Mouse (Mus musculus) layer of hippocampus, postnatal 14 days (tissue): ENCODE measurements around the gene Lcn11. TPM values are rescaled to one million over a fixed set of nuclear protein-coding genes. Genes with fewer than 3 reads are reported as not detected.
"Not testable (repeated sequence)": the region's sequence is repeated elsewhere in the genome, so short reads cannot be mapped to it uniquely, and the experiment has no call there.

Experiments
- DNase-seq, 2 experiments: peaks; one replicate each; pipeline ENCODE4 v3.0.0; 2021 to 2022; ENCODE audit warnings: low spot score in 2 of 2, mixed read lengths in 1 of 2
- long read RNA-seq, 2 experiments: library from polyadenylated mRNA; stranded (forward); transcript quantifications; one replicate each; pipeline ENCODE4 v2.0.0; 2021
- total RNA-seq, 2 experiments: library from RNA; stranded (reverse); gene quantifications; 2 replicates each; pipeline ENCODE4 v1.2.3; 2021

The Lcn11 gene
- not detected for total RNA-seq
- long read RNA-seq, experiment 1 = 0 reads
- long read RNA-seq, experiment 2 = 0 reads

- no peak for DNase-seq
These were observed at the start of gene Lcn11 for GRCm38 (mm10) chr2:25776717-25777116. TSS of gene Lcn11 (plus strand) at chr2:25777017.

GRCm38 (mm10) chr2:25733199-25733930 is 43.5 kb upstream of the Lcn11 start:
- DNase-seq = no peak

- not testable (repeated sequence) for DNase-seq
These were observed 40.1 kb upstream of the Lcn11 start, which contains the start of gene Obp2b for GRCm38 (mm10) chr2:25736709-25737108. TSS of gene Obp2b (plus strand) at chr2:25737009.

GRCm38 (mm10) chr2:25741671-25742070 is 35.1 kb upstream of the Lcn11 start:
- no peak for DNase-seq

GRCm38 (mm10) chr2:25754201-25754600 is 22.6 kb upstream of the Lcn11 start:
- no peak for DNase-seq

GRCm38 (mm10) chr2:25758064-25758625 is 18.7 kb upstream of the Lcn11 start:
- no peak for DNase-seq

- no peak for DNase-seq
These were observed 11.5 kb upstream of the Lcn11 start, which contains the start of gene Lcn3 for GRCm38 (mm10) chr2:25765269-25765668. TSS of gene Lcn3 (plus strand) at chr2:25765569.

- DNase-seq = no peak
These were observed 9.1 kb upstream of the Lcn11 start for GRCm38 (mm10) chr2:25767764-25768163.

GRCm38 (mm10) chr2:25773507-25773906 is 3.3 kb upstream of the Lcn11 start:
- no peak for DNase-seq

GRCm38 (mm10) chr2:25774640-25775039 is 2.2 kb upstream of the Lcn11 start:
- no peak for DNase-seq

GRCm38 (mm10) chr2:25775991-25776390 is 826 bp upstream of the Lcn11 start:
- no peak for DNase-seq

- no peak for DNase-seq
These were observed 2.3 kb downstream of the Lcn11 start for GRCm38 (mm10) chr2:25779076-25779475.

- no peak for DNase-seq
These were observed 4.1 kb downstream of the Lcn11 start for GRCm38 (mm10) chr2:25780921-25781320.

- no peak for DNase-seq
These were observed 5.1 kb downstream of the Lcn11 start, which contains the start of gene Gm13539 for GRCm38 (mm10) chr2:25781957-25782356. TSS of gene Gm13539 (plus strand) at chr2:25782257.

- no peak for DNase-seq
These were observed 8.9 kb downstream of the Lcn11 start for GRCm38 (mm10) chr2:25785573-25786322.

GRCm38 (mm10) chr2:25789092-25789491 is 12.3 kb downstream of the Lcn11 start:
- DNase-seq = no peak

- DNase-seq = no peak
These were observed 20.8 kb downstream of the Lcn11 start for GRCm38 (mm10) chr2:25797635-25798034.

GRCm38 (mm10) chr2:25798065-25798464 is 21.2 kb downstream of the Lcn11 start:
- DNase-seq = no peak

- DNase-seq = no peak
These were observed 34.9 kb downstream of the Lcn11 start for GRCm38 (mm10) chr2:25811711-25812110.

- no peak for DNase-seq
These were observed 36.5 kb downstream of the Lcn11 start for GRCm38 (mm10) chr2:25813364-25813763.

- not testable (repeated sequence) for DNase-seq
These were observed 38.9 kb downstream of the Lcn11 start, which contains the start of gene Glt6d1 for GRCm38 (mm10) chr2:25815748-25816147. TSS of gene Glt6d1 (minus strand) at chr2:25815848.

GRCm38 (mm10) chr2:25822806-25823205 is 46.0 kb downstream of the Lcn11 start, which contains the start of gene Lcn9:
TSS of gene Lcn9 (plus strand) at chr2:25823153.
- peak in 1 of 2 experiments; percentile 28 for DNase-seq
